Mouse (Mus musculus) urinary bladder, adult 18-20 months (tissue): Measurements from ENCODE around the gene Gm2012.
"Not testable (repeated sequence)": the region's sequence is repeated elsewhere in the genome, so short reads cannot be mapped to it uniquely, and the experiment has no call there.

Experiments
- DNase-seq, 2 experiments: peaks; one replicate each; pipeline ENCODE4 v3.0.0; 2022; ENCODE audit warnings: low spot score in 2 of 2, mixed read lengths in 2 of 2

Gm2012 gene

DNA sequence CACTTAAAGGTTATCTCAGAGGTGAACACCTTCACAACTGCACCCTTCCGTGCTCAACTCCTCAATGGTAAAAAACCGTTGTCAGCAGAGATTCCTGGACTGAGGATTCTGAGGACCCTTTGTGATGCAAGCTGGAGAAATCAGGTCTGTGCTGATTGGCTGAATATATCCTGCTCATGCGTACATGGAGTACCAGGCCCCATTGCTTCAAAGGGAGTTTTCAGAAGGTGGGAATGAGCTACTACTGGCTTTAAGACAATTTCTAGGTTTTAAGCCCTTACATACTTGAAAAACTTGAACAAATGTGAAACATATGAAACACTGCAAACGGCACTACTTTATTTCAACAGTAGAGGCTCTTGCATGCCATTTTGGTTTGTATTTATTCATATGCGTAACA is at the start of gene Gm2012:
Gene Gm2012 (minus strand): TSS at position 101 of the 400 bp plus-strand sequence.
- DNase-seq = not testable (repeated sequence)

DNA sequence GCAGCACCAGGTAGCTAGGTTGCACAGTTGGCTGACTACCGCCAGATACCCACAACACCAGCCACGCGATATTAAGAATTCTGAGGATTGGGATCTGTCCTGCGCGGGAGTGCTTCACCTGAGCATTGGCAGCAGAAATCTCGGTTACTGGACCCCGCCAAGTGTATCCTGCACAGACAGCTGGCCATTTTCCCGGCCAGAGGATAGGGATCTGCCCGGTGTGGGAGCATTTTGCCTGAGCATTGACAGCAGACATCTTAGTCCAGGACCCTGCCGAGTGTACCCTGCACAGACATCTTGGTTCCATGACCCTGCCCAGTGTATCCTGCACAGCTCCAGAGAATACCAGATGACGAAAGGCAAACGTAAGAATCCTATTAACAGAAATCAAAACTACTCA is 72.0 kb downstream of the Gm2012 start:
- not testable (repeated sequence) for DNase-seq
